Mouse (Mus musculus) C2C12 (cell line): Measurements from ENCODE around the gene Gdf7.

Experiments
- CEBPB ChIP-seq: IDR thresholded peaks from one replicate; pipeline ENCODE4 v1.6.1; 2011; ENCODE audit warnings: low read depth, mild to moderate bottlenecking, control low read depth, moderate library complexity
- CTCF ChIP-seq: IDR thresholded peaks from one replicate; pipeline ENCODE4 v1.5.1; 2011; ENCODE audit not compliant: control insufficient read depth, insufficient read depth, insufficient read length
- FOSL1 ChIP-seq: IDR thresholded peaks from one replicate; pipeline ENCODE4 v1.8.0; 2011; ENCODE audit warnings: mild to moderate bottlenecking, low read length; ENCODE audit not compliant: poor library complexity, insufficient read depth, severe bottlenecking
- MAX ChIP-seq: IDR thresholded peaks from one replicate; pipeline ENCODE4 v1.6.1; 2011; ENCODE audit warnings: mild to moderate bottlenecking, control low read depth
- MYOD1 ChIP-seq: IDR thresholded peaks from one replicate; pipeline ENCODE4 v1.6.1; 2011; ENCODE audit warnings: low read depth; ENCODE audit not compliant: control insufficient read depth, insufficient read length
- MYOG ChIP-seq: IDR thresholded peaks from one replicate; pipeline ENCODE4 v1.6.1; 2011; ENCODE audit not compliant: control insufficient read depth, insufficient read length; ENCODE audit errors: extremely low read depth
- USF1 ChIP-seq: IDR thresholded peaks from one replicate; pipeline ENCODE4 v1.6.1; 2011; ENCODE audit warnings: low read depth, mild to moderate bottlenecking, control low read depth, moderate library complexity

GRCm38 (mm10) chr12:8324086-8324485 lies 22.3 kb upstream of the Gdf7 start:
- TF ChIP-seq MAX (no peak), USF1 (no peak), CTCF (no peak), MYOG (no peak), MYOD1 (no peak), FOSL1 (no peak), CEBPB (no peak)
